Mouse (Mus musculus): Measurements from ENCODE around the gene Ceacam15. TPM values are rescaled to one million over a fixed set of nuclear protein-coding genes. Genes with fewer than 3 reads are reported as not detected.

Ceacam15 gene
- polyA plus RNA-seq, 1 experiment, result not detected

- Histone ChIP-seq H3K79me2 (ENCODE audit: control insufficient read depth, insufficient read depth) (no peaks in the 10 kb centered on the region), H3K4me3 (ENCODE audit: insufficient read depth, poor library complexity, severe bottlenecking) (no peak overlapping the region), H3K36me3 (ENCODE audit: control insufficient read depth, insufficient read depth) (no peaks in the 10 kb centered on the region), H3ac (ENCODE audit: control insufficient read depth, insufficient read length, low read depth) (no peak overlapping the region), H3K79me3 (ENCODE audit: low read depth) (no peaks in the 10 kb centered on the region), H3K27me3 (ENCODE audit: control insufficient read depth, insufficient read depth, insufficient read length) (no peaks in the 10 kb centered on the region)
- TF ChIP-seq MYOD1 (IDR thresholded peaks at IDR 0.05; ENCODE audit: control insufficient read depth, insufficient read length, low read depth), result no peak
- TF ChIP-seq CEBPB (IDR thresholded peaks at IDR 0.05; ENCODE audit: low read depth), result no peak
- TF ChIP-seq CTCF (IDR thresholded peaks at IDR 0.05; ENCODE audit: control insufficient read depth, insufficient read depth, insufficient read length), result no peak
- no peak for TF ChIP-seq FOSL1 (IDR thresholded peaks at IDR 0.05; ENCODE audit: insufficient read depth, low read length, poor library complexity, severe bottlenecking)
- no peak for TF ChIP-seq MAX (IDR thresholded peaks at IDR 0.05)
- TF ChIP-seq USF1 (IDR thresholded peaks at IDR 0.05; ENCODE audit: low read depth), result no peak
- no peak for TF ChIP-seq MYOG (IDR thresholded peaks at IDR 0.05; ENCODE audit: control insufficient read depth, extremely low read depth, insufficient read length)
Observed at GRCm38 (mm10) chr7:16631932-16632331, 43.6 kb downstream of the Ceacam15 start.

- no peak overlapping the region for H3ac ChIP-seq (ENCODE audit: control insufficient read depth, insufficient read length, low read depth)
- TF ChIP-seq CTCF (IDR thresholded peaks at IDR 0.05; ENCODE audit: control insufficient read depth, insufficient read depth, insufficient read length) (no peak), MYOG (IDR thresholded peaks at IDR 0.05; ENCODE audit: control insufficient read depth, extremely low read depth, insufficient read length) (no peak)
- H3K4me3 ChIP-seq (ENCODE audit: insufficient read depth, poor library complexity, severe bottlenecking), result no peak overlapping the region
- H3K79me2 ChIP-seq (ENCODE audit: control insufficient read depth, insufficient read depth), result no peaks in the 10 kb centered on the region
- H3K27me3 ChIP-seq (ENCODE audit: control insufficient read depth, insufficient read depth, insufficient read length), result no peaks in the 10 kb centered on the region
- H3K36me3 ChIP-seq (ENCODE audit: control insufficient read depth, insufficient read depth), result no peaks in the 10 kb centered on the region
- no peaks in the 10 kb centered on the region for H3K79me3 ChIP-seq (ENCODE audit: low read depth)
Observed at GRCm38 (mm10) chr7:16631025-16631424, 44.5 kb downstream of the Ceacam15 start.

- H3K27me3 ChIP-seq (ENCODE audit: control insufficient read depth, insufficient read depth, insufficient read length), result no peaks in the 10 kb centered on the region
- H3K79me2 ChIP-seq (ENCODE audit: control insufficient read depth, insufficient read depth), result no peaks in the 10 kb centered on the region
- no peaks in the 10 kb centered on the region for H3K36me3 ChIP-seq (ENCODE audit: control insufficient read depth, insufficient read depth)
- TF ChIP-seq CTCF (IDR thresholded peaks at IDR 0.05; ENCODE audit: control insufficient read depth, insufficient read depth, insufficient read length) (no peak), MAX (IDR thresholded peaks at IDR 0.05) (no peak), FOSL1 (IDR thresholded peaks at IDR 0.05; ENCODE audit: insufficient read depth, low read length, poor library complexity, severe bottlenecking) (no peak)
- H3ac ChIP-seq (ENCODE audit: control insufficient read depth, insufficient read length, low read depth), result no peak overlapping the region
- no peaks in the 10 kb centered on the region for H3K79me3 ChIP-seq (ENCODE audit: low read depth)
- H3K4me3 ChIP-seq (ENCODE audit: insufficient read depth, poor library complexity, severe bottlenecking), result no peak overlapping the region
Observed at GRCm38 (mm10) chr7:16629598-16630296, 45.8 kb downstream of the Ceacam15 start.

- Histone ChIP-seq H3K27me3 (ENCODE audit: control insufficient read depth, insufficient read depth, insufficient read length) (no peaks in the 10 kb centered on the region), H3K79me3 (ENCODE audit: low read depth) (no peaks in the 10 kb centered on the region), H3K36me3 (ENCODE audit: control insufficient read depth, insufficient read depth) (no peaks in the 10 kb centered on the region), H3K79me2 (ENCODE audit: control insufficient read depth, insufficient read depth) (no peaks in the 10 kb centered on the region), H3K4me3 (ENCODE audit: insufficient read depth, poor library complexity, severe bottlenecking) (no peak overlapping the region), H3ac (ENCODE audit: control insufficient read depth, insufficient read length, low read depth) (no peak overlapping the region)
- TF ChIP-seq MYOD1 (IDR thresholded peaks at IDR 0.05; ENCODE audit: control insufficient read depth, insufficient read length, low read depth) (no peak), CTCF (IDR thresholded peaks at IDR 0.05; ENCODE audit: control insufficient read depth, insufficient read depth, insufficient read length) (peak; percentile 5), MAX (IDR thresholded peaks at IDR 0.05) (no peak), USF1 (IDR thresholded peaks at IDR 0.05; ENCODE audit: low read depth) (no peak)
Observed at GRCm38 (mm10) chr7:16628096-16628771, 47.3 kb downstream of the Ceacam15 start.

- Histone ChIP-seq H3ac (ENCODE audit: control insufficient read depth, insufficient read length, low read depth) (no peak overlapping the region), H3K27me3 (ENCODE audit: control insufficient read depth, insufficient read depth, insufficient read length) (no peaks in the 10 kb centered on the region), H3K79me3 (ENCODE audit: low read depth) (no peaks in the 10 kb centered on the region), H3K36me3 (ENCODE audit: control insufficient read depth, insufficient read depth) (no peaks in the 10 kb centered on the region), H3K79me2 (ENCODE audit: control insufficient read depth, insufficient read depth) (no peaks in the 10 kb centered on the region), H3K4me3 (ENCODE audit: insufficient read depth, poor library complexity, severe bottlenecking) (no peak overlapping the region)
- TF ChIP-seq MYOG (IDR thresholded peaks at IDR 0.05; ENCODE audit: control insufficient read depth, extremely low read depth, insufficient read length), result no peak
- TF ChIP-seq CEBPB (IDR thresholded peaks at IDR 0.05; ENCODE audit: low read depth), result no peak
- no peak for TF ChIP-seq CTCF (IDR thresholded peaks at IDR 0.05; ENCODE audit: control insufficient read depth, insufficient read depth, insufficient read length)
- TF ChIP-seq MYOD1 (IDR thresholded peaks at IDR 0.05; ENCODE audit: control insufficient read depth, insufficient read length, low read depth), result no peak
- TF ChIP-seq MAX (IDR thresholded peaks at IDR 0.05), result no peak
- no peak for TF ChIP-seq FOSL1 (IDR thresholded peaks at IDR 0.05; ENCODE audit: insufficient read depth, low read length, poor library complexity, severe bottlenecking)
- TF ChIP-seq USF1 (IDR thresholded peaks at IDR 0.05; ENCODE audit: low read depth), result no peak
Observed at GRCm38 (mm10) chr7:16623687-16624086, 51.8 kb downstream of the Ceacam15 start.

- Histone ChIP-seq H3K27me3 (ENCODE audit: control insufficient read depth, insufficient read depth, insufficient read length) (no peaks in the 10 kb centered on the region), H3K79me3 (ENCODE audit: low read depth) (no peaks in the 10 kb centered on the region), H3K79me2 (ENCODE audit: control insufficient read depth, insufficient read depth) (no peaks in the 10 kb centered on the region), H3K36me3 (ENCODE audit: control insufficient read depth, insufficient read depth) (no peaks in the 10 kb centered on the region), H3ac (ENCODE audit: control insufficient read depth, insufficient read length, low read depth) (no peak overlapping the region), H3K4me3 (ENCODE audit: insufficient read depth, poor library complexity, severe bottlenecking) (no peak overlapping the region)
- TF ChIP-seq USF1 (IDR thresholded peaks at IDR 0.05; ENCODE audit: low read depth) (no peak), CTCF (IDR thresholded peaks at IDR 0.05; ENCODE audit: control insufficient read depth, insufficient read depth, insufficient read length) (no peak), MAX (IDR thresholded peaks at IDR 0.05) (no peak), CEBPB (IDR thresholded peaks at IDR 0.05; ENCODE audit: low read depth) (no peak), MYOD1 (IDR thresholded peaks at IDR 0.05; ENCODE audit: control insufficient read depth, insufficient read length, low read depth) (no peak), MYOG (IDR thresholded peaks at IDR 0.05; ENCODE audit: control insufficient read depth, extremely low read depth, insufficient read length) (no peak), FOSL1 (IDR thresholded peaks at IDR 0.05; ENCODE audit: insufficient read depth, low read length, poor library complexity, severe bottlenecking) (no peak)
Observed at GRCm38 (mm10) chr7:16623131-16623530, 52.4 kb downstream of the Ceacam15 start.

Other genes starting within 250 kb of the Ceacam15 start
- gene Tmem160, start 222.9 kb downstream of the Ceacam15 start, polyA plus RNA-seq (2012; fragmentation: generic; extraction: Trizol), result 81.7 TPM
- 0.18 TPM for gene Npas1, start 198.0 kb downstream of the Ceacam15 start, polyA plus RNA-seq (2012; fragmentation: generic; extraction: Trizol)
- 26.8 TPM for gene Arhgap35, start 60.7 kb downstream of the Ceacam15 start, polyA plus RNA-seq (2012; fragmentation: generic; extraction: Trizol)
- gene Ceacam9, start 46.2 kb upstream of the Ceacam15 start, polyA plus RNA-seq (2012; fragmentation: generic; extraction: Trizol), result not detected
- 301 TPM for gene Ap2s1, start 62.7 kb upstream of the Ceacam15 start, polyA plus RNA-seq (2012; fragmentation: generic; extraction: Trizol)
- gene Slc1a5, start 105.6 kb upstream of the Ceacam15 start, polyA plus RNA-seq (2012; fragmentation: generic; extraction: Trizol), result 31.5 TPM
- gene Strn4, start 140.2 kb upstream of the Ceacam15 start, polyA plus RNA-seq (2012; fragmentation: generic; extraction: Trizol), result 50.4 TPM
- 28.9 TPM for gene Fkrp, start 141.0 kb upstream of the Ceacam15 start, polyA plus RNA-seq (2012; fragmentation: generic; extraction: Trizol)
- 5.5 TPM for gene Prkd2, start 167.2 kb upstream of the Ceacam15 start, polyA plus RNA-seq (2012; fragmentation: generic; extraction: Trizol)
- 5.3 TPM for gene Dact3, start 199.6 kb upstream of the Ceacam15 start, polyA plus RNA-seq (2012; fragmentation: generic; extraction: Trizol)
- gene Gng8, start 216.1 kb upstream of the Ceacam15 start, polyA plus RNA-seq (2012; fragmentation: generic; extraction: Trizol), result 2.6 TPM
- 5.7 TPM for gene Ptgir, start 230.8 kb upstream of the Ceacam15 start, polyA plus RNA-seq (2012; fragmentation: generic; extraction: Trizol)
- gene Calm3, start 248.4 kb upstream of the Ceacam15 start, polyA plus RNA-seq (2012; fragmentation: generic; extraction: Trizol), result 365 TPM

Data from C2C12 (cell line).